Mouse (Mus musculus) CH12.LX (cell line): ENCODE measurements around the gene Hsdl2.

Experiments
- CTCF ChIP-seq, 2 experiments: IDR thresholded peaks in 1 of 2; conservative IDR thresholded peaks in 1 of 2; 2 replicates each; pipeline ENCODE4 v1.5.1; 2011 to 2012; ENCODE audit warnings: low read depth in 2 of 2, low read length in 2 of 2, improper control_type of control experiment in 1 of 2, inconsistent platforms in 1 of 2, mild to moderate bottlenecking in 1 of 2, moderate library complexity in 1 of 2
- EP300 ChIP-seq: IDR thresholded peaks from 2 replicates; pipeline ENCODE4 v1.6.1; 2011; ENCODE audit warnings: low read length, improper control_type of control experiment
- JUN ChIP-seq: IDR thresholded peaks from 2 replicates; pipeline ENCODE4 v1.6.1; 2011; ENCODE audit warnings: low read depth, mild to moderate bottlenecking, low read length, improper control_type of control experiment, moderate library complexity; ENCODE audit not compliant: insufficient read depth
- JUND ChIP-seq: conservative IDR thresholded peaks from 2 replicates; pipeline ENCODE4 v1.6.1; 2011; ENCODE audit warnings: low read depth, low read length, improper control_type of control experiment
- MAX ChIP-seq: IDR thresholded peaks from 2 replicates; pipeline ENCODE4 v1.6.1; 2011; ENCODE audit warnings: low read length, improper control_type of control experiment
- MXI1 ChIP-seq: IDR thresholded peaks from 2 replicates; pipeline ENCODE4 v1.6.1; 2011; ENCODE audit warnings: mild to moderate bottlenecking, low read depth, low read length, improper control_type of control experiment
- NELFE ChIP-seq: IDR thresholded peaks from 2 replicates; pipeline ENCODE4 v1.6.1; 2011; ENCODE audit warnings: low read depth, low read length, improper control_type of control experiment
- POLR2A ChIP-seq: IDR thresholded peaks from 2 replicates; pipeline ENCODE4 v1.6.1; 2011; ENCODE audit warnings: low read depth, mild to moderate bottlenecking, improper control_type of control experiment, low read length
- POLR2AphosphoS2 ChIP-seq: IDR thresholded peaks from 2 replicates; pipeline ENCODE4 v1.6.1; 2011; ENCODE audit warnings: low read depth, low read length, improper control_type of control experiment
- SMC3 ChIP-seq: IDR thresholded peaks from 2 replicates; pipeline ENCODE4 v1.6.1; 2011; ENCODE audit warnings: low read depth, low read length, improper control_type of control experiment
- UBTF ChIP-seq: IDR thresholded peaks from 2 replicates; pipeline ENCODE4 v1.6.1; 2012; ENCODE audit warnings: low read depth, mild to moderate bottlenecking, inconsistent platforms, low read length, improper control_type of control experiment, moderate library complexity

- TF ChIP-seq MXI1 = no peak
- TF ChIP-seq UBTF = no peak
- TF ChIP-seq POLR2A = no peak
- no peak for TF ChIP-seq POLR2AphosphoS2
- no peak for TF ChIP-seq EP300
- no peak for TF ChIP-seq JUND
- no peak for TF ChIP-seq JUN
- TF ChIP-seq SMC3 = no peak
- TF ChIP-seq NELFE = no peak
- no peak for TF ChIP-seq MAX
- TF ChIP-seq CTCF (conservative IDR thresholded peaks at IDR 0.05 in 1 of 2, IDR thresholded peaks at IDR 0.05 in 1 of 2; ENCODE audit: low read depth in 2 of 2, low read length in 2 of 2) = no peak
Measured at GRCm38 (mm10) chr4:59668050-59668449, 86.7 kb downstream of the Hsdl2 start.
